Mouse (Mus musculus): Measurements from ENCODE around the gene Uhrf1bp1l.

DNA sequence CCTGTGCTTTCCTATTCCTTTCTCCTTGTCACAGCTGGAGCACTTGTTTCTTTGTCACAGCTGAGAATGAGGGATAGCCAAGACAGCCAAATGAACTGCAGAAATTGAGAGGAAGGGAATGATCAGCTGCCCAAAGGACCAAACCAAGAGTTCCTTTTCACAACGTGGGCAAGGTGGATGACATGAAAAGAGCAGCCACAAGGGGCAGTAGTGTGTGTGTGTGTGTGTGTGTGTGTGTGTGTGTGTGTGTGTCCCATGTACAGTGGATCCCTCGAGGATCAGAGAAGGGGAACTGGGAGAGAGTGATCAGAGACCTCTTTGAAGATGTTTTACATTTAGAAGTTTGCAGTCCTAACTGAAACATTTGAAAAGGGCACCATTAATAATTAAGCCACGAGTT, 92.7 kb downstream of the Uhrf1bp1l start:
- TF ChIP-seq CTCF (IDR thresholded peaks at IDR 0.05; ENCODE audit: low read depth, low read length): no peak
- TF ChIP-seq POLR2A (IDR thresholded peaks at IDR 0.05; ENCODE audit: insufficient read depth, low read length): no peak
- no peak for TF ChIP-seq EP300 (IDR thresholded peaks at IDR 0.05; ENCODE audit: insufficient read depth, low read depth, low read length)
